In the genomic region with DNA sequence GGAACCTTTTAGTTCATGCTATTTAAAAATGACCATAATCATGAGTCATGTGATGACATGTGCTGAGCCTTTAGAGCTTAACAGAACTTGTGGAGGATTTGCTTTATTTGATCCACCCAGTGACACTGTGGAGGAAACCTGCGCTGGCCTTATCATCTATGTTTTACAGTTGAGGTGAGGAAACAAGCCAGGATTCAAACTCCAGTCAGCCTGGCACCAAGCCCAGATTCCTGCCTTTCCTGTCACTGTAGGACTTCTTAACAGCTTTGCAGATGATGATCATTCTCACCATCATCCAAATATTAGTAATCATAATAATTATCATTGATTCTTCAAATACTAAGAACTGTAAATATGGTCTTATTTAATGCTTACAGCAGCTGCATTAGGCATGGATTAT, we compare ENCODE assay signal across 18 mouse cellular contexts. TPM values are rescaled to one million over a fixed set of nuclear protein-coding genes. Genes with fewer than 3 reads are reported as not detected.
DNase-seq lines count a peak whose midpoint lies in the region; ATAC-seq and TF ChIP-seq lines count a peak whose summit lies in the region.
"Had no signal": no experiment of that assay in that cellular context is flagged by ENCODE, and none has a peak within 500 bp of the region (broad histone marks: within the 10 kb centered on the region; RNA-seq: fewer than 3 reads in every experiment).

No protein-coding gene starts in this region.

- no peak overlapping the region for H3K4me2 ChIP-seq in heart, embryonic 13.5 days
- H3K4me2 ChIP-seq in liver, embryonic 12.5 days, result no peak overlapping the region
- H3K4me2 ChIP-seq: forebrain, embryonic 12.5 days; hindbrain, embryonic 15.5 days; limb, embryonic 13.5 days had no signal

- no peak for TF ChIP-seq CTCF in liver, adult 2 months (IDR thresholded peaks at IDR 0.05; ENCODE audit: low read depth, low read length)

- H3K27ac ChIP-seq in heart, embryonic 13.5 days (replicated peaks), result peak overlapping the region; percentile 36; the same call in 1 of the 2 replicates
- H3K27ac ChIP-seq in liver, adult 2 months (replicated peaks; ENCODE audit: insufficient read depth, low read depth, low read length), result no peak overlapping the region
- H3K27ac ChIP-seq in liver, embryonic 12.5 days, result no peak overlapping the region
- H3K27ac ChIP-seq: forebrain, embryonic 12.5 days; hindbrain, embryonic 15.5 days; kidney, postnatal 0 days; limb, embryonic 13.5 days had no signal

- 22% methylated on average over 1 of the region's 1 CpGs for WGBS in heart, embryonic 13.5 days
- WGBS in liver, adult 2 months, result 10% methylated on average over 1 of the region's 1 CpGs
- WGBS in liver, embryonic 12.5 days (ENCODE audit: insufficient replicate concordance), result 65% methylated on average over 1 of the region's 1 CpGs

- H3K9me3 ChIP-seq in heart, embryonic 13.5 days, result no peaks in the 10 kb centered on the region
- no peaks in the 10 kb centered on the region for H3K9me3 ChIP-seq in liver, embryonic 12.5 days (replicated peaks)
- H3K9me3 ChIP-seq: forebrain, embryonic 12.5 days; hindbrain, embryonic 15.5 days; limb, embryonic 13.5 days had no signal

- H3K79me2 ChIP-seq in liver, adult 2 months (ENCODE audit: control insufficient read depth, insufficient read depth, low read length), result no peaks in the 10 kb centered on the region

- no peak for TF ChIP-seq POLR2A in liver, adult 2 months (IDR thresholded peaks at IDR 0.05; ENCODE audit: extremely low read depth, insufficient read depth, low read length)

- H3K27me3 ChIP-seq in heart, embryonic 13.5 days (replicated peaks), result peaks cover 94% of the 10 kb centered on the region
- no peaks in the 10 kb centered on the region for H3K27me3 ChIP-seq in liver, adult 2 months (ENCODE audit: control insufficient read depth, insufficient read depth, low read length)
- peaks cover 38% of the 10 kb centered on the region for H3K27me3 ChIP-seq in liver, embryonic 12.5 days (replicated peaks)

- no peaks in the 10 kb centered on the region for H3K36me3 ChIP-seq in heart, embryonic 13.5 days
- no peaks in the 10 kb centered on the region for H3K36me3 ChIP-seq in liver, adult 2 months (ENCODE audit: control insufficient read depth, insufficient read depth, low read length)
- H3K36me3 ChIP-seq in liver, embryonic 12.5 days, result no peaks in the 10 kb centered on the region
- H3K36me3 ChIP-seq: forebrain, embryonic 12.5 days; hindbrain, embryonic 15.5 days; limb, embryonic 13.5 days had no signal

- no peak for ATAC-seq in heart, embryonic 13.5 days (ENCODE audit: extremely low read depth, insufficient number of reproducible peaks, low FRiP score, low TSS enrichment)
- ATAC-seq in liver, embryonic 12.5 days, result no peak
- ATAC-seq: activated CD4-positive, CD25-positive, alpha-beta regulatory T cell, adult 4 months; liver, postnatal 0 days; Patski had no signal

- no peak overlapping the region for H3K4me3 ChIP-seq in heart, embryonic 13.5 days
- H3K4me3 ChIP-seq in liver, adult 2 months (ENCODE audit: insufficient read depth, low read depth, low read length), result no peak overlapping the region
- H3K4me3 ChIP-seq in liver, embryonic 12.5 days, result no peak overlapping the region
- H3K4me3 ChIP-seq: forebrain, embryonic 12.5 days; hindbrain, embryonic 15.5 days; limb, embryonic 13.5 days had no signal

- intact Hi-C loops in heart, postnatal 25 days (cut with DNase I), result no loop called here
- intact Hi-C loops in left cerebral cortex, postnatal 14 days (cut with DNase I), result no loop called here

- DNase-seq in cerebellum, adult 8-10 months, result peak; percentile 24
- no peak for DNase-seq in cerebellum, adult 11 months
- no peak for DNase-seq in heart, postnatal 25 days (ENCODE audit: low spot score)
- DNase-seq in liver, adult 2 months (ENCODE audit: extremely low read depth, low read depth, low spot score), result peak; percentile 47
- peak; percentile 60 for DNase-seq in brain, adult 2 months (ENCODE audit: low read depth, low spot score)
- no peak for DNase-seq in left cerebral cortex, postnatal 14 days (ENCODE audit: low spot score in 2 of 2)
- DNase-seq: gastrocnemius, postnatal 25 days; liver, postnatal 0 days; right cerebral cortex, adult 18-20 months; thymus, postnatal 36 days had no signal

- H3K9ac ChIP-seq in heart, embryonic 13.5 days, result no peak overlapping the region
- H3K9ac ChIP-seq in liver, adult 2 months (ENCODE audit: low read depth, low read length), result no peak overlapping the region
- H3K9ac ChIP-seq in liver, embryonic 12.5 days, result no peak overlapping the region
- H3K9ac ChIP-seq: forebrain, embryonic 12.5 days; hindbrain, embryonic 15.5 days; limb, embryonic 13.5 days; liver, postnatal 0 days had no signal

- peaks cover 50% of the 10 kb centered on the region for H3K4me1 ChIP-seq in heart, embryonic 13.5 days
- peaks cover 4% of the 10 kb centered on the region; the same call in 1 of the 2 replicates for H3K4me1 ChIP-seq in liver, adult 2 months (ENCODE audit: control insufficient read depth, insufficient read depth, low read length)
- H3K4me1 ChIP-seq in liver, embryonic 12.5 days, result 0 out of 2 replicates have a peak, but pooled peaks cover 2% of the 10 kb centered on the region

RNA-seq across cellular contexts. Expression of gene Iqsec2, which starts 24.5 kb away (rescaled TPM):
- 31.3 and 34.1 TPM in 2 replicates for polyA plus RNA-seq in heart, embryonic 13.5 days (2015; fragmentation: Nextera tagmentation; extraction: Ambion mirVana)
- 10 to 100 TPM; 80.6 to 80.7 TPM for total RNA-seq in heart, postnatal 25 days (2021)
- total RNA-seq in liver, adult 2 months (2014; rRNA removed), result 4.1 and 4.8 TPM in 2 replicates
- 9.5 and 11.5 TPM in 2 replicates for polyA plus RNA-seq in liver, adult 2 months (2012; rRNA removed)
- polyA plus RNA-seq in liver, embryonic 12.5 days (2016; fragmentation: Nextera tagmentation; extraction: Ambion mirVana), result 0.73 and 0.75 TPM in 2 replicates
- total RNA-seq in left cerebral cortex, postnatal 14 days (2021), result 100 to 1,000 TPM; 147 to 149 TPM
- polyA plus RNA-seq: activated CD4-positive, CD25-positive, alpha-beta regulatory T cell, adult 4 months had no signal

Comparison
In these comparisons a context has a peak if more than half of its experiments do, and no peak if none do; other contexts are left out.
1. DNase-seq: peak in cerebellum, adult 8-10 months (single experiment), liver, adult 2 months (single experiment) and brain, adult 2 months (single experiment); none in cerebellum, adult 11 months (single experiment), heart, postnatal 25 days (single experiment) and left cerebral cortex, postnatal 14 days (0 of 2).
2. RNA of gene Iqsec2, which starts 24.5 kb away (total RNA-seq): 147 to 149 TPM in left cerebral cortex, postnatal 14 days and 80.6 to 80.7 TPM in heart, postnatal 25 days; 4.1 to 4.8 TPM in liver, adult 2 months; every median in the first group is over 10 times any median in the second.